Mouse (Mus musculus): ENCODE results near the gene Zkscan2.

DNA sequence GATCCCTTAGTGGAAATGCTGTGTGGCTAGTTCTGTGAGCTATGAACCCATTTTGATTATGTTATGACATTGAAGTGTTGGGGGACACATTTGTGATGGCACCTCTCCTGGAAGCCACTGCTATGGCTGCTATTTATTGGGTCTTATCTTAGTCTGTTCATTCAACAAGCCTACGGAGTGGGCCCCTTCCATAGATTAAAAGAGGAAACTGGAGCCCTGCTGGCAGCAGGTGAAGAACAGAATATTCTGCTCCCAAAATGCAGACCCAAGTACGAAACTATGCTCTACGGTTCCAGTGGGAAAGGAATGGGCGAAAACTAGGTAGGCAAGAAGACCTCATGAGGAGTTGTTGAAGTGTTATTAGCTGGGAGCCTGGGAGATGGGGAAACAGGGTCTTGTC, 41.9 kb downstream of the Zkscan2 start:
- TF ChIP-seq CTCF (conservative IDR thresholded peaks at IDR 0.05 in 1 of 2, IDR thresholded peaks at IDR 0.05 in 1 of 2; ENCODE audit: low read depth in 2 of 2, low read length in 2 of 2) (no peak), MAFK (IDR thresholded peaks at IDR 0.05; ENCODE audit: insufficient replicate concordance, low read length) (no peak)
